Mouse (Mus musculus): Measurements from ENCODE around the gene Scaf8.

GRCm38 (mm10) chr17:3223721-3224120, 108.9 kb downstream of the Scaf8 start:
- no peak for TF ChIP-seq POLR2A (IDR thresholded peaks at IDR 0.05; ENCODE audit: borderline replicate concordance, control insufficient read depth, low read depth, low read length)
- no peak for TF ChIP-seq CTCF (IDR thresholded peaks at IDR 0.05; ENCODE audit: control insufficient read depth, insufficient read depth, low read length)
